Mouse (Mus musculus) CH12.LX (cell line): ENCODE measurements around the gene Oxt. TPM values are rescaled to one million over a fixed set of nuclear protein-coding genes. Genes with fewer than 3 reads are reported as not detected.

Experiments used
- DNase-seq: peaks from one replicate; pipeline ENCODE4 v3.0.0-alpha.2; 2013; ENCODE audit errors: extremely low read depth
- H3K27ac ChIP-seq: 2 replicates; pipeline ENCODE4 v1.5.1; 2012; ENCODE audit warnings: low read depth, mild to moderate bottlenecking, control low read depth, moderate library complexity; ENCODE audit not compliant: insufficient read depth
- H3K27me3 ChIP-seq: replicated peaks from 2 replicates; pipeline ENCODE3; 2012; ENCODE audit warnings: inconsistent platforms
- H3K36me3 ChIP-seq, 2 experiments: replicated peaks in 1 of 2; 2 replicates each; pipeline versions ENCODE3 to v1.6.1; 2012; ENCODE audit warnings: inconsistent platforms in 1 of 2, low read length in 1 of 2, mild to moderate bottlenecking in 1 of 2, mixed read lengths in 1 of 2, moderate library complexity in 1 of 2; ENCODE audit not compliant: control insufficient read depth in 1 of 2, insufficient read depth in 1 of 2
- H3K4me1 ChIP-seq, 2 experiments: 2 replicates each; pipeline ENCODE4 v1.6.1; 2012; ENCODE audit warnings: inconsistent platforms in 1 of 2, moderate library complexity in 1 of 2; ENCODE audit not compliant: insufficient read depth in 2 of 2, control insufficient read depth in 1 of 2
- H3K4me2 ChIP-seq: 2 replicates; pipeline ENCODE4 v1.6.1; 2012; ENCODE audit warnings: low read depth, mild to moderate bottlenecking, control low read depth; ENCODE audit not compliant: poor library complexity, insufficient read depth, severe bottlenecking
- H3K4me3 ChIP-seq, 3 experiments: fragments of 150-350 bp in 1 of 3; sonication (generic) in 1 of 3; replicated peaks in 1 of 3; 2 replicates each; pipeline versions ENCODE3 to v1.5.1; 2011 to 2012; ENCODE audit warnings: low read depth in 2 of 3, low read length in 2 of 3, mild to moderate bottlenecking in 2 of 3, moderate library complexity in 2 of 3, control low read depth in 1 of 3, improper control_type of control experiment in 1 of 3, inconsistent platforms in 1 of 3, mixed read lengths in 1 of 3; ENCODE audit not compliant: poor library complexity in 1 of 3
- H3K79me2 ChIP-seq: replicated peaks from 2 replicates; pipeline ENCODE4 v1.6.1; 2012; ENCODE audit warnings: mild to moderate bottlenecking, moderate library complexity; ENCODE audit not compliant: control insufficient read depth, poor library complexity, insufficient read depth, severe bottlenecking; ENCODE audit errors: extremely low read depth
- H3K9ac ChIP-seq: 2 replicates; pipeline ENCODE4 v1.6.1; 2012; ENCODE audit warnings: low read depth, mild to moderate bottlenecking, control low read depth, moderate library complexity; ENCODE audit not compliant: insufficient read depth
- H3K9me3 ChIP-seq: replicated peaks from 2 replicates; pipeline ENCODE3; 2012; ENCODE audit warnings: low read length, inconsistent platforms, mixed read lengths
- BHLHE40 ChIP-seq: IDR thresholded peaks from 2 replicates; pipeline ENCODE4 v1.6.1; 2011; ENCODE audit warnings: mild to moderate bottlenecking, low read depth, low read length, improper control_type of control experiment
- CHD2 ChIP-seq: IDR thresholded peaks from 2 replicates; pipeline ENCODE4 v1.6.1; 2011; ENCODE audit warnings: low read length, improper control_type of control experiment
- CTCF ChIP-seq, 2 experiments: IDR thresholded peaks in 1 of 2; conservative IDR thresholded peaks in 1 of 2; 2 replicates each; pipeline ENCODE4 v1.5.1; 2011 to 2012; ENCODE audit warnings: low read depth in 2 of 2, low read length in 2 of 2, improper control_type of control experiment in 1 of 2, inconsistent platforms in 1 of 2, mild to moderate bottlenecking in 1 of 2, moderate library complexity in 1 of 2
- ELF1 ChIP-seq: IDR thresholded peaks from 2 replicates; pipeline ENCODE4 v1.6.1; 2014; ENCODE audit warnings: low read depth, mild to moderate bottlenecking, inconsistent platforms, low read length, improper control_type of control experiment
- ETS1 ChIP-seq: conservative IDR thresholded peaks from 2 replicates; pipeline ENCODE4 v1.6.1; 2012; ENCODE audit warnings: low read depth, mild to moderate bottlenecking, inconsistent platforms, low read length, improper control_type of control experiment, moderate library complexity
- GABPA ChIP-seq: IDR thresholded peaks from 2 replicates; pipeline ENCODE4 v1.6.1; 2012; ENCODE audit warnings: low read depth, low read length, improper control_type of control experiment, inconsistent platforms; ENCODE audit not compliant: insufficient replicate concordance
- JUN ChIP-seq: IDR thresholded peaks from 2 replicates; pipeline ENCODE4 v1.6.1; 2011; ENCODE audit warnings: low read depth, mild to moderate bottlenecking, low read length, improper control_type of control experiment, moderate library complexity; ENCODE audit not compliant: insufficient read depth
- JUND ChIP-seq: conservative IDR thresholded peaks from 2 replicates; pipeline ENCODE4 v1.6.1; 2011; ENCODE audit warnings: low read depth, low read length, improper control_type of control experiment
- MAFK ChIP-seq: IDR thresholded peaks from 2 replicates; pipeline ENCODE4 v1.6.1; 2011; ENCODE audit warnings: low read length, improper control_type of control experiment; ENCODE audit not compliant: insufficient replicate concordance
- MAZ ChIP-seq: IDR thresholded peaks from 2 replicates; pipeline ENCODE4 v1.6.1; 2012; ENCODE audit warnings: low read depth, mild to moderate bottlenecking, inconsistent platforms, low read length, improper control_type of control experiment, moderate library complexity
- MYC ChIP-seq: IDR thresholded peaks from 2 replicates; pipeline ENCODE4 v1.6.1; 2011; ENCODE audit warnings: low read depth, mild to moderate bottlenecking, improper control_type of control experiment, low read length
- POLR2A ChIP-seq: IDR thresholded peaks from 2 replicates; pipeline ENCODE4 v1.6.1; 2011; ENCODE audit warnings: low read depth, mild to moderate bottlenecking, improper control_type of control experiment, low read length
- POLR2AphosphoS2 ChIP-seq: IDR thresholded peaks from 2 replicates; pipeline ENCODE4 v1.6.1; 2011; ENCODE audit warnings: low read depth, low read length, improper control_type of control experiment
- RAD21 ChIP-seq: IDR thresholded peaks from 2 replicates; pipeline ENCODE4 v1.6.1; 2011; ENCODE audit warnings: low read depth, mild to moderate bottlenecking, low read length, improper control_type of control experiment, moderate library complexity
- SIN3A ChIP-seq: IDR thresholded peaks from 2 replicates; pipeline ENCODE4 v1.6.1; 2012; ENCODE audit warnings: low read length, improper control_type of control experiment, inconsistent platforms
- SMC3 ChIP-seq: IDR thresholded peaks from 2 replicates; pipeline ENCODE4 v1.6.1; 2011; ENCODE audit warnings: low read depth, low read length, improper control_type of control experiment
- TBP ChIP-seq: conservative IDR thresholded peaks from 2 replicates; pipeline ENCODE4 v1.6.1; 2011; ENCODE audit warnings: low read depth, low read length, improper control_type of control experiment
- TCF12 ChIP-seq: IDR thresholded peaks from 2 replicates; pipeline ENCODE4 v1.6.1; 2014; ENCODE audit warnings: low read depth, mild to moderate bottlenecking, inconsistent platforms, low read length, improper control_type of control experiment
- UBTF ChIP-seq: IDR thresholded peaks from 2 replicates; pipeline ENCODE4 v1.6.1; 2012; ENCODE audit warnings: low read depth, mild to moderate bottlenecking, inconsistent platforms, low read length, improper control_type of control experiment, moderate library complexity
- USF1 ChIP-seq: IDR thresholded peaks from 2 replicates; pipeline ENCODE4 v1.6.1; 2014; ENCODE audit warnings: low read depth, mild to moderate bottlenecking, inconsistent platforms, low read length, improper control_type of control experiment
- USF2 ChIP-seq: conservative IDR thresholded peaks from 2 replicates; pipeline ENCODE4 v1.6.1; 2011; ENCODE audit warnings: low read depth, low read length, improper control_type of control experiment
- ZC3H11A ChIP-seq: IDR thresholded peaks from 2 replicates; pipeline ENCODE4 v1.6.1; 2012; ENCODE audit warnings: low read depth, mild to moderate bottlenecking, inconsistent platforms, low read length, improper control_type of control experiment
- ZKSCAN1 ChIP-seq: IDR thresholded peaks from 2 replicates; pipeline ENCODE4 v1.6.1; 2012; ENCODE audit warnings: low read depth, inconsistent platforms, low read length, improper control_type of control experiment, borderline replicate concordance
- ZMIZ1 ChIP-seq: IDR thresholded peaks from 2 replicates; pipeline ENCODE4 v1.6.1; 2012; ENCODE audit warnings: low read depth, mild to moderate bottlenecking, inconsistent platforms, low read length, improper control_type of control experiment
- dilution Hi-C: fragments of 300-500 bp; cut with MboI; formaldehyde crosslinking; loops from 2 replicates; pipeline ENCODE4 v1.14.3; 2020; ENCODE audit warnings: low sequenced_read_pairs; ENCODE audit not compliant: extremely low pct_unique_long_range_greater_than_20kb, extremely low pct_ligation_motif_present
- in situ Hi-C: fragments of 300-500 bp; cut with MboI; formaldehyde crosslinking; loops from 3 replicates; pipeline ENCODE4 v1.14.3; 2019; ENCODE audit warnings: low sequenced_read_pairs, low pct_ligation_motif_present, low pct_unique_long_range_greater_than_20kb, mixed read lengths
- polyA plus RNA-seq: library from polyadenylated mRNA; unstranded; fragments of >175 nt; gene quantifications from 2 replicates; pipeline ENCODE4 v1.2.1, GENCODE M21; 2012; ENCODE audit warnings: low read depth; ENCODE audit not compliant: insufficient read length
- total RNA-seq, 2 experiments: library from RNA; depleted of rRNA; stranded (reverse); fragments of 300-350 nt in 1 of 2; fragments of >200 nt in 1 of 2; gene quantifications; 2 replicates each; pipeline ENCODE4 v1.2.3; 2012 to 2014

Gene Oxt
- total and polyA plus RNA-seq, 3 experiments = not detected

DNA sequence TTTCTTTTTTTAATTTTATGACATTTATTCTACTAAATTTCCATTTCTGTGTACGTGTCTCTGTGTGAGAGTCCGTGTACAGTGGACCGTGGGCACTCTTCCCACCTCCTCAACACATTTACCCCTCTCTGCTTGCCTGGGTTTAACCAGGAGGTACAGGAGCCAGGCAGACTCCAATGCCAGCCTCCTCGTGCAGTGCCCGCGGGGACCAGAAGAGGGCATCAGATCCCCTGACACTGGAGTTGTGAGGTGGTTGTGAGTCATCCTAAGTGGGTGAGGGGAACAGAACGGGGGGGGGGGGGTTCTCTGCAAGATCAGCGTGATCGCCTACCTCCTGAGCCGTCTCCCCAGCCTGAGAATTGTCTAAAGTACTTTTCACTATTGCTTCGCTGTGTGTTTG, 2.2 kb downstream of the Oxt start:
- no peak overlapping the region for H3K27ac ChIP-seq
- no peaks in the 10 kb centered on the region for H3K79me2 ChIP-seq
- DNase-seq = peak; percentile 53
- TF ChIP-seq SMC3 = peak; percentile 53
- TF ChIP-seq RAD21 = peak; percentile 44
- no peak for TF ChIP-seq JUN
- TF ChIP-seq CTCF (conservative IDR thresholded peaks at IDR 0.05 in 1 of 2, IDR thresholded peaks at IDR 0.05 in 1 of 2; ENCODE audit: low read depth in 2 of 2, low read length in 2 of 2) = peak in 1 of 2 experiments; percentile 64; a peak in 2 of 4 replicates
- no peak for TF ChIP-seq USF1
- no peak overlapping the region for H3K4me3 ChIP-seq
- no peaks in the 10 kb centered on the region for H3K36me3 ChIP-seq
- H3K9me3 ChIP-seq = no peaks in the 10 kb centered on the region
- dilution Hi-C loops (no loop called here), in situ Hi-C loops (no loop called here)
- H3K4me1 ChIP-seq = peaks cover 8 to 9% of the 10 kb centered on the region in 2 experiments
- no peak overlapping the region for H3K9ac ChIP-seq
- H3K27me3 ChIP-seq = peaks cover 25% of the 10 kb centered on the region
- no peak overlapping the region for H3K4me2 ChIP-seq

DNA sequence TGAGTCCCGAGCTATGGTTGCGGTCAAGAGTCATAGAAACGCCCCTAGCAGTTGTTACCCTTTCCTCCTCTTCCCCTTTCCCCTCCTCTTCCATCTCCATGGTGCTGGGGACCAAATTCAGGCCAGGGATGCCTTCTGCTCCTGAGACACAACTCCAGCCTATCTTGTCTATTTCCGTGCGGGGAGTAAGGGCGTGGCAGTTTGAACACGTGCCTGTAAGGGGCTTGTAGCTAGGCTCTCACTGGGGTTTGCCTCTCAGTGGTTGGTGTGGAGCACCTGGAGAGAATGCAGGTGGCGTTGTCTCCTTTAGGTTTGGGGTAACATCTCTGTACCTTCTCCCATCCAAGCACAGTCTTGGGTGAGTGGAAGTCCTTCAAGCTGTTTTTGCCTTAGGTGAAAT, 3.8 kb downstream of the Oxt start:
- H3K36me3 ChIP-seq = no peaks in the 10 kb centered on the region
- no peak overlapping the region for H3K9ac ChIP-seq
- no peak for DNase-seq
- no peak overlapping the region for H3K27ac ChIP-seq
- dilution Hi-C loops = no loop called here
- no peaks in the 10 kb centered on the region for H3K9me3 ChIP-seq
- in situ Hi-C loops = no loop called here
- TF ChIP-seq CHD2 (no peak), ZMIZ1 (no peak), SIN3A (no peak), BHLHE40 (peak; percentile 35; the same call in 1 of the 2 replicates), JUN (no peak), ELF1 (no peak)
- TF ChIP-seq, all 38 proteins: peak for 1
- H3K27me3 ChIP-seq = peaks cover 25% of the 10 kb centered on the region
- H3K4me2 ChIP-seq = peak overlapping the region; percentile 62
- no peaks in the 10 kb centered on the region for H3K79me2 ChIP-seq
- H3K4me3 ChIP-seq = no peak overlapping the region
- H3K4me1 ChIP-seq = peaks cover 4 to 5% of the 10 kb centered on the region in 2 experiments

DNA sequence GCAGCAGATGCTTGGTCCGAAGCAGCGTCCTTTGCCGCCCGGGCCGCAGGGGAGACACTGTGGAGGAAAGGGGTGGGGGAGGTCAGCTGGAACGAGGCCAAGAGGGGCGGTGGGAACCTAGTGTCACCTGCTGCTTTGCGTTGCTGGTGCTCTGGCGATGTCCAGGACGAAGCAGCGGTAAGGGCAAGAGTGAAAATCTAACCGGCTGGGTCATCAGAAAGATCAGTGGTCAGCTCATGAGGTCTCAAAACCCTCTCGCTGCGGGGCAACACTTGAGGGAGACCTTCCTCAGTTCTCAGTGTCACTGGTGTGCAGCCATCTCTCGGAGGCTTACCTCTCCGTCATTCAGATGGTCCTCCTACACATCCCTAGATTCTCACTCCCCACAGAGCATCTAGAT, 5.2 kb downstream of the Oxt start:
- in situ Hi-C loops = no loop called here
- Histone ChIP-seq H3K4me3 (no peak overlapping the region), H3K4me2 (no peak overlapping the region), H3K27me3 (peaks cover 25% of the 10 kb centered on the region), H3K4me1 (peaks cover 4 to 5% of the 10 kb centered on the region in 2 experiments), H3K79me2 (no peaks in the 10 kb centered on the region), H3K9ac (no peak overlapping the region), H3K9me3 (no peaks in the 10 kb centered on the region), H3K36me3 (no peaks in the 10 kb centered on the region), H3K27ac (no peak overlapping the region)
- no peak for TF ChIP-seq MAZ
- TF ChIP-seq BHLHE40 = no peak
- no peak for TF ChIP-seq ZKSCAN1
- TF ChIP-seq TBP = no peak
- no peak for TF ChIP-seq UBTF
- no peak for TF ChIP-seq POLR2AphosphoS2
- TF ChIP-seq ZC3H11A = no peak
- no peak for TF ChIP-seq ETS1
- TF ChIP-seq TCF12 = no peak
- TF ChIP-seq USF2 = no peak
- no peak for TF ChIP-seq POLR2A
- TF ChIP-seq JUND = no peak
- TF ChIP-seq GABPA = no peak
- no peak for TF ChIP-seq MYC
- TF ChIP-seq MAFK = no peak
- no peak for TF ChIP-seq JUN
- no peak for DNase-seq
- dilution Hi-C loops = no loop called here
